Comparison of ENCODE assay signal across 31 mouse cellular contexts in the genomic region with DNA sequence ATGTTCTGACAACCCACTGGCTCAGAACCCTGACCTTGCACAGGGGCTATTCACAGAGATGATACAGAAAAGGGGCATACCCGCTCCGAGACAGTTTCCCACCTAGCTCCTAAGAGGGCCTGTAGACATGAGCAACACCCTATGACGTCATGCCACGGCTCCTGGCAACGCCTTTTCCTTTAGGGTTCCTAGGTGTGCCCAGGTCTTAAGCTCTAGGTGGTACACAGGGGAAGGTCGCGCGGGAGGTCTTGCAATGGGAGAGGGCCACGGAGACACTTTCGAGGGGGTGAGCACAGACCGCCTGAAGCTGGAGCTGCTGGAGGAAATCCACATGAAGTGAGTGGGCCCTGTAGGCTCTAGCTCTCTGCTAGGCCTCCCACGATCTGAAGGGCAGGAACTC. TPM values are rescaled to one million over a fixed set of nuclear protein-coding genes. Genes with fewer than 3 reads are reported as not detected.
DNase-seq lines count a peak whose midpoint lies in the region; ATAC-seq and TF ChIP-seq lines count a peak whose summit lies in the region.
"Had no signal": no experiment of that assay in that cellular context is flagged by ENCODE, and none has a peak within 500 bp of the region (broad histone marks: within the 10 kb centered on the region; RNA-seq: fewer than 3 reads in every experiment).

No protein-coding gene starts in this region.

- H3K27ac ChIP-seq in kidney, embryonic 14.5 days (ENCODE audit: low read depth, low read length) = no peak overlapping the region
- peak overlapping the region; percentile 47 for H3K27ac ChIP-seq in testis, adult 2 months (ENCODE audit: control insufficient read depth, insufficient read depth, low read depth, low read length)
- H3K27ac ChIP-seq: embryonic facial prominence, embryonic 13.5 days; embryonic facial prominence, embryonic 15.5 days; forebrain, embryonic 10.5 days; forebrain, embryonic 12.5 days had no signal

- peak; percentile 52; the same call in 1 of the 2 replicates for ATAC-seq in kidney, embryonic 14.5 days (ENCODE audit: low FRiP score, low TSS enrichment)
- no peak for ATAC-seq in CD4-positive, CD25-positive, alpha-beta regulatory T cell, adult 4 months
- ATAC-seq: activated CD4-positive, CD25-positive, alpha-beta regulatory T cell, adult 4 months; forebrain, embryonic 14.5 days; forebrain, embryonic 16.5 days; Patski had no signal

- no peaks in the 10 kb centered on the region for H3K9me3 ChIP-seq in kidney, embryonic 14.5 days (ENCODE audit: control insufficient read depth, low read length)
- H3K9me3 ChIP-seq: embryonic facial prominence, embryonic 13.5 days; embryonic facial prominence, embryonic 15.5 days; forebrain, embryonic 10.5 days; forebrain, embryonic 12.5 days had no signal

- H3K36me3 ChIP-seq in kidney, embryonic 14.5 days (ENCODE audit: control insufficient read depth, insufficient read depth, low read length) = peaks cover 26% of the 10 kb centered on the region
- no peaks in the 10 kb centered on the region for H3K36me3 ChIP-seq in testis, adult 2 months (ENCODE audit: control insufficient read depth, insufficient read depth, low read length)

- DNase-seq in kidney, postnatal 14 days = no peak
- no peak for DNase-seq in testis, postnatal 14 days (ENCODE audit: low spot score)
- DNase-seq in ES-CJ7 (ENCODE audit: low read depth, low spot score) (peak; percentile 12), ZHBTc4 (ENCODE audit: low read depth, low spot score) (peak; percentile 25)
- no peak for DNase-seq in natural killer cell, adult 2 months (ENCODE audit: low spot score in 2 of 2)
- DNase-seq: adrenal gland, adult 8-10 months; adrenal gland, postnatal 14 days; adrenal gland, postnatal 36 days; cerebellum, adult 11-12 months; cerebellum, adult 2 months; cerebellum, adult 9-10 months; cerebellum, postnatal 10 days; cerebellum, postnatal 25 days; embryo, embryonic 11 days had no signal

- no peak overlapping the region for H3K9ac ChIP-seq in kidney, embryonic 14.5 days (ENCODE audit: low read depth, low read length)
- H3K9ac ChIP-seq: embryonic facial prominence, embryonic 13.5 days; embryonic facial prominence, embryonic 15.5 days; forebrain, embryonic 12.5 days had no signal

- no peak overlapping the region for H3K4me3 ChIP-seq in kidney, embryonic 14.5 days (ENCODE audit: low read length)
- peak overlapping the region; percentile 95 for H3K4me3 ChIP-seq in testis, adult 2 months (ENCODE audit: control insufficient read depth, low read depth, low read length)
- H3K4me3 ChIP-seq: embryonic facial prominence, embryonic 13.5 days; embryonic facial prominence, embryonic 15.5 days; erythroblast, embryonic 14.5 days; forebrain, embryonic 10.5 days; forebrain, embryonic 12.5 days had no signal

- H3K4me2 ChIP-seq in kidney, embryonic 14.5 days (replicated peaks; ENCODE audit: low read depth, low read length) = no peak overlapping the region
- H3K4me2 ChIP-seq: embryonic facial prominence, embryonic 13.5 days; embryonic facial prominence, embryonic 15.5 days; forebrain, embryonic 12.5 days had no signal

- H3K4me1 ChIP-seq in kidney, embryonic 14.5 days (ENCODE audit: control insufficient read depth, insufficient read depth, low read length) = no peaks in the 10 kb centered on the region
- H3K4me1 ChIP-seq in testis, adult 2 months (ENCODE audit: control insufficient read depth, insufficient read depth, low read length) = peaks cover 4% of the 10 kb centered on the region
- H3K4me1 ChIP-seq: embryonic facial prominence, embryonic 13.5 days; embryonic facial prominence, embryonic 15.5 days; forebrain, embryonic 10.5 days; forebrain, embryonic 12.5 days had no signal

- no peak for TF ChIP-seq CTCF in testis, adult 2 months (IDR thresholded peaks at IDR 0.05; ENCODE audit: control insufficient read depth, insufficient read depth, insufficient replicate concordance, low read depth, low read length)

- no peaks in the 10 kb centered on the region for H3K27me3 ChIP-seq in kidney, embryonic 14.5 days (ENCODE audit: control insufficient read depth, insufficient read depth, low read length)
- no peaks in the 10 kb centered on the region for H3K27me3 ChIP-seq in testis, adult 2 months (ENCODE audit: control insufficient read depth, insufficient read depth, low read length)
- H3K27me3 ChIP-seq: CH12.LX; embryonic facial prominence, embryonic 13.5 days; embryonic facial prominence, embryonic 15.5 days; forebrain, embryonic 12.5 days; Patski had no signal

- peak; percentile 87; the same call in 1 of the 2 replicates for TF ChIP-seq POLR2A in testis, adult 2 months (IDR thresholded peaks at IDR 0.05; ENCODE audit: control insufficient read depth, low read depth, low read length)

- 76% methylated on average over 12 of the region's 12 CpGs for WGBS in kidney, embryonic 14.5 days

RNA-seq across cellular contexts. Expression of a gene that starts 2.7 kb away (rescaled TPM):
- not detected in 2 replicates for polyA plus RNA-seq in kidney, embryonic 14.5 days (2014; fragmentation: Nextera tagmentation; extraction: Ambion mirVana)
- polyA plus RNA-seq in testis, adult 2 months (2012; rRNA removed) = 113 and 137 TPM in 2 replicates
- polyA plus RNA-seq in CD4-positive, CD25-positive, alpha-beta regulatory T cell, adult 4 months (2017; shearing (Covaris generic)) = not detected
- polyA plus RNA-seq: activated CD4-positive, CD25-positive, alpha-beta regulatory T cell, adult 4 months; erythroblast, embryonic 14.5 days; forebrain, embryonic 10.5 days; forebrain, embryonic 14.5 days; G1E had no signal

RNA-seq across cellular contexts. Expression of a gene that starts 27.9 kb away (rescaled TPM):
- 33.4 and 49.6 TPM in 2 replicates for polyA plus RNA-seq in kidney, embryonic 14.5 days (2014; fragmentation: Nextera tagmentation; extraction: Ambion mirVana)
- polyA plus RNA-seq in testis, adult 2 months (2012; rRNA removed) = 11.1 and 12.9 TPM in 2 replicates
- polyA plus RNA-seq in CD4-positive, CD25-positive, alpha-beta regulatory T cell, adult 4 months (2017; shearing (Covaris generic)) = 10 to 100 TPM; 21.3 to 24.7 TPM

RNA-seq across cellular contexts. Expression of a gene that starts 42.0 kb away (rescaled TPM):
- polyA plus RNA-seq in kidney, embryonic 14.5 days (2014; fragmentation: Nextera tagmentation; extraction: Ambion mirVana) = not detected in 2 replicates
- 9.5 and 10.2 TPM in 2 replicates for polyA plus RNA-seq in testis, adult 2 months (2012; rRNA removed)
- polyA plus RNA-seq in CD4-positive, CD25-positive, alpha-beta regulatory T cell, adult 4 months (2017; shearing (Covaris generic)) = not detected
- polyA plus RNA-seq: activated CD4-positive, CD25-positive, alpha-beta regulatory T cell, adult 4 months; cerebellum, adult 2 months; cortical plate, adult 2 months; embryonic facial prominence, embryonic 11.5 days; embryonic facial prominence, embryonic 13.5 days; embryonic facial prominence, embryonic 15.5 days; erythroblast, embryonic 14.5 days; forebrain, embryonic 10.5 days; forebrain, embryonic 12.5 days; forebrain, embryonic 14.5 days; forebrain, embryonic 16.5 days; frontal cortex, adult 2 months; G1E; Patski had no signal

Comparison
In these comparisons a context has a peak if more than half of its experiments do, and no peak if none do; other contexts are left out.
1. DNase-seq: peak in ES-CJ7 (single experiment) and ZHBTc4 (single experiment); none in kidney, postnatal 14 days (single experiment), testis, postnatal 14 days (single experiment) and natural killer cell, adult 2 months (0 of 2).
2. RNA of a gene that starts 2.7 kb away (polyA plus RNA-seq): 113 to 137 TPM in testis, adult 2 months; not detected in CD4-positive, CD25-positive, alpha-beta regulatory T cell, adult 4 months and not detected in kidney, embryonic 14.5 days; every median in the first group is over 100 times any median in the second.
3. RNA of a gene that starts 42.0 kb away (polyA plus RNA-seq): 9.5 to 10.2 TPM in testis, adult 2 months; not detected in kidney, embryonic 14.5 days and not detected in CD4-positive, CD25-positive, alpha-beta regulatory T cell, adult 4 months; every median in the first group is over 10 times any median in the second.